Mouse (Mus musculus) heart, postnatal 36 days (tissue): ENCODE results near the gene Lemd1. TPM values are rescaled to one million over a fixed set of nuclear protein-coding genes. Genes with fewer than 3 reads are reported as not detected.

ENCODE experiments used
- DNase-seq, 2 experiments: peaks; one replicate each; pipeline ENCODE4 v3.0.0; 2021 to 2022
- intact Hi-C: fragments of 180-260 bp; cut with DNase I; formaldehyde crosslinking; loops from one replicate; pipeline ENCODE4 v1.15.1; 2025
- total RNA-seq, 2 experiments: library from RNA; stranded (reverse); gene quantifications; 2 replicates each; pipeline ENCODE4 v1.2.3; 2021

Gene Lemd1
- not detected for total RNA-seq

- DNase-seq = no peak
Observed at GRCm38 (mm10) chr1:132191093-132191785, at the start of gene Lemd1, which contains the start of gene AC124108.1. Lemd1 (plus strand) TSS chr1:132191431. AC124108.1 (plus strand) TSS chr1:132191457.

DNA sequence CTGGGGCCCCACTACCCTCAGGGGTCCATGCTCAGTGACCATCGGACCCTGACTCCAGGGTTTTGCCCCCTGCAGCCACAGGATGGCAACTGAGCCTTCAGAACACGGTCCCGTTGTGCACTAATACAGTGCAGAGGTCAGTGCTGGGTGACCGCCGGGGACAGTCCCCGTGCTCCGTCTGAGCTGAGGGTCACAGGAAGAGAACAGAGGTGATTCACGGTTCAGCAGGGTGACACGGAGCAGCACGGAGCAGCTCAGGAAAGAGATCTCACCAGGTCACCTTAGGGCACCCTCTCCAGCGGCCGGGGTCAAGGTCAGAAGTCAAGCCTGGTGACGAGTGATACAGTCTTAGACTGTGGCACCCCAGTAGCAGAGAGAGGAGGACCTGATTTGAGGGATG lies 49.5 kb upstream of the Lemd1 start:
- intact Hi-C loops = no loop called here
- DNase-seq = no peak

More at GRCm38 (mm10) chr1:132191093-132191785, at the start of gene Lemd1, which contains the start of gene AC124108.1:
- intact Hi-C loops = no loop called here

DNA sequence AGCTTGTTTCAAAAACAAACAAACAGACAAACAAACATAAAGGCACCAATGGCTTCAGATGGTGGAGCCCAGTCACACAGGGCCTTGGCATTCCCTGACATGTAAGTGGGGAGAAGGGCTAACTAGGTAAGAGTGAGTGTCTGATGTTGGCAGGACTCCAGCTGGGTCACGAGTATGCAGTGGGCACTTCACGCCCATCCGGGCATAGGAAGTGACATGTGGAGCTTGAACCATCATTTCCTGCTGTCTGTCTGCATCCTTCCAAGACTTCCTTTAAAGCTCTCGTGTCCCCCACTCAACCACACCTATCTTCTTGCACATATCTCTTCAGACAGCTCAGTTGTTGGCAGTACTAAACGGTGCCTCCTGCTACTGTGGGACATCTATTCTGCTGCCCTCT lies 48.2 kb upstream of the Lemd1 start:
- intact Hi-C loops = no loop called here
- DNase-seq = no peak

DNA sequence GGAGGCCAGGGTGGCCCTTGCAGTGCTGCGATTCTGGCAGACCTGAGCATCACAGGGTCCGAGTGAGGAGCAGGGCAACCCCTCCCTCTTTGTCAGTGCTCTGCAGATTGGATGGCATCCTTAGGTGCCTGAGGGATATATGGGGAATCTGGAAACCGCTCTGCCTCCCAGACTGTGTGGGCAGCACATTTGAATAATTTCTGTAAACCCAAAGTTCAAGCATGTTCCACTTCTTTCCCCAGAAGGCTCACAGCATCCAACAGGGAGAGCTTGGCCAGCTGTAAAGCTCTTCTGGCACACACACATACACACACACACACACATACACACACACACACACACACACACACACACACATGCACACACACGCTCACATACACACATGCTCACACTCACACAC lies 47.5 kb upstream of the Lemd1 start:
- intact Hi-C loops = no loop called here
- DNase-seq = no peak

DNA sequence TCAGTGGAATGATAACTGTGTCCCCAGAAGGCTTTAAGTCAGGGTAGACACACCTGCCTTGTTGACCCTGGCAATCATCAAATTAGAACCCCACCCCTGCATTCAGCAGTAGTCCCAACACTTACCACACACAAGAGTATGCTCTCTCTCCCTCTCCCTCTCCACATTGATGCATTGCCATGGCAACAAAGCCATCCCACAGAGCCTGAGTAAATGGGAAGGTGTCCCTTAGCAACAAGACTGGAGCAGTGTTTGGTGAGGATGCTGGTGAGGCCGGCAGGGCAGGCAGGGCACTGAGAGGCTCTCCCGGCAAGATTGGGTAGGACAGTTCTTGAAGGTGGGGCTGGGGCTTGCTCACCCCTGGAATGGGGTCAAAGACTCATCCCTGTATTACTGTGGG lies 47.0 kb upstream of the Lemd1 start:
- DNase-seq = no peak
- intact Hi-C loops = no loop called here

DNA sequence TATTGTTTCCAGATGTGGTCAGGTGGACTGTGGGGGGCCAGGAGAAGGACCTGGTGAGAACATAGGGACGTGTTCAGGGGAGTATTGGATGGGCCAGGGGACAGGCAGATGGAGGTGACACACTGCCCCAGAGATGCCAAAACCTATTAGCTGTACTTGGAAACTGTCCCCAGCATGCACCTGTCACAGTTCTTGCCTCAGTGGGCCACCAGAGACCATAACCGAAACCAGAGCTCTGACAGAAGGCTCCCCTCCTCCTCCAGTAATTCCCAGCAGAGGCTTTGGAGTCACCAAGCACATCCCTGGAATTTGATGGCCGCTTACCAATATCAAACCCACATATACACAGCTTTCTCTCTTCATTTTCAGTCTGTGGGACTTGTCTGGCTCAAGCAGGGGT lies 46.4 kb upstream of the Lemd1 start:
- no peak for DNase-seq
- intact Hi-C loops = no loop called here

DNA sequence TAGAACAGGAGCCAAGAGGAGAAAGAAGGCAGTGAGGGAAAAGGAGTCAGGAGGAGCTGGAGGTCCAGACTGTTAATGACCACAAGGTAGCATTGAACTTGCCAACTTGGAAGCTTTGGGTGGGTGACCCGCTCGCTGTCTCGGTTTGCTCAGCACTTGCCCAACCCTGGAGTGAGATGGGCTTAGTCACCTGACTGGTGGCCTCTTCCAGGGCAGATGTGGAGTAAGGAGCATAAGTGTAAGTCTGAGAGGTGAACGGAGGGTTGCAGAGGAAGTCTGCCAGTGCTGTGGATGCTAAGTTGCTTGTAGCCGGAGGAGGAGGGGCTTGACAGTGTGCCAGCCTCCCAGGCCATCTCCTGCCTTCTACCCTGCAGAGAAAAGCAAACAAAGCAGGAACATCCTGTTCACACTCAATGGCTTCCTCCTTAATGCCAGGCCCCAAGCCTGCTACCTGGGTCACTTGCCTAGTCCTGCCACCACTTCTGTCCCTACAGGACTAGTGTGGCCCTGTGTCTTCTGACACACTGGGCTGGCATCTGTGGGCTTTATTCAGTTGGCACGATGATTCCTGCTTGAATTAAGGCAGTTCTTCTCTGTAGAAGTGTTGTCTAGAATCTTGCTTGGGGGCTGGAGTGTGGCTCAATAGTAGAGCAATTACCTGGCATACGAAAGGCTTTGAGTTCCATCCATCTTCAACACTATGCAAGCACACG lies 45.1 kb upstream of the Lemd1 start:
- no peak for DNase-seq
- intact Hi-C loops = no loop called here

- DNase-seq = no peak
- intact Hi-C loops = no loop called here
Observed at GRCm38 (mm10) chr1:132149410-132149809, 41.8 kb upstream of the Lemd1 start.

GRCm38 (mm10) chr1:132150171-132150570 lies 41.1 kb upstream of the Lemd1 start:
- no peak for DNase-seq
- intact Hi-C loops = no loop called here

GRCm38 (mm10) chr1:132150817-132151601 lies 40.2 kb upstream of the Lemd1 start:
- DNase-seq = no peak
- intact Hi-C loops = no loop called here

DNA sequence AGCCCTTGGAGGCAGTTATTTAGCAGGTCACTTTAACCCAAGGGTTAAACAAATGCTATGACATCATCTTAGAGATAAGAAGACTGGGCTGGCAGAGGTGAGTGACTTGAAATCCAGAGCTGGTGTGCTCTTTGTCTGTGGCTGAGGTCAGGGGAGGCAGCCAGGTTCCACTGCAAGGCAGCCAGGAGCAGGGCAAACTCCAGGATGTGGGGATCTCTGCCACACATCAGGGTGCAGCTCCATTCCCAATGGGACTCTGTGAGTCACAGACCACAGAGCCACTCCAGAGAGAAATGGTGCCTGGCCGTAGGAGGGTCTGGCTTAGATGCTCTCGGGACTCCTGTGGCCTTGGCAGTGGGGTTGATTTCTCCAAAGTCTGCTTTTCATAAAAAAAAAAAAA lies 39.3 kb upstream of the Lemd1 start:
- intact Hi-C loops = no loop called here
- DNase-seq = no peak

GRCm38 (mm10) chr1:132153086-132153690 lies 38.0 kb upstream of the Lemd1 start:
- intact Hi-C loops = no loop called here
- DNase-seq = no peak

- no peak for DNase-seq
- intact Hi-C loops = no loop called here
Observed at GRCm38 (mm10) chr1:132153691-132154090, 37.5 kb upstream of the Lemd1 start.

- intact Hi-C loops = loop anchor here (1.0 to 5.0 kb wide), 3 partner anchors 34 to 199 kb away; no protein-coding TSS in a partner anchor
- peak; percentile 85 for DNase-seq
Observed at GRCm38 (mm10) chr1:132155737-132156136, 35.5 kb upstream of the Lemd1 start.

DNA sequence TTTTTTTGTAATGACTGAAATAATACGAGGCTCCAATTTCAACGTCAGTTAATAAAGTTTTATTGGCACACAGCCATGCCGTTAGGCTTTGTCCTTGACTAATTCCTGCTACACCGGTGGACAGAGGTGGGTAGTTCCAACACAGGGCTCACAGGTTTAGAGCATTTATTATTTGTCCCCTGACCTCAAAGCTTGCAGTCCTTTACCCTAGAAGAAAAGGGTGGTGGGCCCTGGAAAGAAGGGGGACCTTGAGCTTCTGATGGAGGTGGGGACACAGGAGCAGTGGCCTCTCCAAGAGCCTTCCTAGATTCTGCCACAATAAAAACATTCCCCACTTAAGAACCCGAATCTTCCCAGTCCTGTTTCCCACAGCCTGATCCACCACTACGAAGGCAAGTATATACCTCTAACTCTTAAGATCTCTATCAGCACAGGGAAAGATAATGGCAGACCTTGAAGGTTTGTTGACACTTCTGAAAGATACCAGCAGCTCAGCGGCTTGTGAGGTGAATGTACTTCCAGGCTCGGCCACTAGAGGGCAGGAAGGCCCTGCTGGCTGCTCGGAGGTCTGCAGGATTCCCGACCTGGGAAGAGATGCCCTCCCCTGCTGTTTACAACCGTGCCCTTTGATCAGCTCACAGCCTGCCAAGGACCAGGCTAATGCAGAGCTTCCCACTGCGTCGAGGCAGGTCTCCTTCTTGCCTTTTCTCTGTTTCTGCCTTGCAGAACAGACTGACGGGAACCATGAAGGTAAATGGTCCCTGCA lies 34.0 kb upstream of the Lemd1 start:
- peak; percentile 86 to 92 for DNase-seq
- intact Hi-C loops = loop anchor here (1.0 to 5.0 kb wide), 3 partner anchors 80 to 198 kb away; no protein-coding TSS in a partner anchor

GRCm38 (mm10) chr1:132157808-132158207 lies 33.4 kb upstream of the Lemd1 start:
- DNase-seq = no peak
- intact Hi-C loops = loop anchor here (1.0 to 5.0 kb wide), 4 partner anchors 79 to 197 kb away; no protein-coding TSS in a partner anchor

DNA sequence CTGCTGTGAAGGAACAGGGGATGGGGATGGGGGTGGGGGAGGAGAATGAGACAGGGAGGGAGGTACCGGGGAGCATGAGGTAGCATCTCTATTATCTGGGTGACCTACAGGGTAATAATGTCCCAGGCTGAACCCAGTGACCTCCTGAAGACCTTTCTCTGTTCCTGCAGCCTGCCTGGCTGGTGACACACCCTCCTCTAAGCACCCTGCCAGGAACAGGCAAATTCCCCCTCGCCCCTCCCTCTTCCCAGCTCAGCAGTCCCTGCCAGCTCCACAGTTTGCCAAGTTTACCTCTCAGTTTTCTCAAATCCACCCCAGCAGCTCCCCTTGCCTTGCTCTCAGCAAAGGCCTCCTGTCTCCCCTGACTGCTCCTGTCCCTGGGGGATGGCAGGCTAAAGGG lies 32.5 kb upstream of the Lemd1 start:
- intact Hi-C loops = loop anchor here (2.0 to 5.0 kb wide), 2 partner anchors 148 to 176 kb away; no protein-coding TSS in a partner anchor
- peak in 1 of 2 experiments; percentile 39 for DNase-seq

DNA sequence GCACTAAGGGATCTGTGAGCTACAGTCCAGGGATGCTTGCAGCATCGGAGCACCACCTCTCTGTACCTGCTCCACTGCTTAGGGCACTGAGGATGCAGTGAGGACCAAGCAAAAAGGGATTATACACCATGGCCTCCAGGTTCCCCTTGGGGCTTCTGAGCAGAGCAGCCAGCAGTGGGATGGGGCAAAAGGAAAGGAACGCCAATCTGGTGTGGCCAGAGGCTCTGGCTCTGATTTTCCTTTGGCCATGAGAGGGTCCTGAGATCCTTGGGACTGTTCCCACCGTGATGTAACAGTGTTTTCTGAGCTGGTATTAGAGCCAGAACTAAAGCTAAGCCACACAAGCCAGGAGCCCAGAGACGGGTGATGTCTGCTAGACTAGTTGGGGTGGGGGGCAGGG lies 31.6 kb upstream of the Lemd1 start:
- intact Hi-C loops = loop anchor here (2.0 to 5.0 kb wide), 2 partner anchors 147 to 177 kb away; no protein-coding TSS in a partner anchor

DNA sequence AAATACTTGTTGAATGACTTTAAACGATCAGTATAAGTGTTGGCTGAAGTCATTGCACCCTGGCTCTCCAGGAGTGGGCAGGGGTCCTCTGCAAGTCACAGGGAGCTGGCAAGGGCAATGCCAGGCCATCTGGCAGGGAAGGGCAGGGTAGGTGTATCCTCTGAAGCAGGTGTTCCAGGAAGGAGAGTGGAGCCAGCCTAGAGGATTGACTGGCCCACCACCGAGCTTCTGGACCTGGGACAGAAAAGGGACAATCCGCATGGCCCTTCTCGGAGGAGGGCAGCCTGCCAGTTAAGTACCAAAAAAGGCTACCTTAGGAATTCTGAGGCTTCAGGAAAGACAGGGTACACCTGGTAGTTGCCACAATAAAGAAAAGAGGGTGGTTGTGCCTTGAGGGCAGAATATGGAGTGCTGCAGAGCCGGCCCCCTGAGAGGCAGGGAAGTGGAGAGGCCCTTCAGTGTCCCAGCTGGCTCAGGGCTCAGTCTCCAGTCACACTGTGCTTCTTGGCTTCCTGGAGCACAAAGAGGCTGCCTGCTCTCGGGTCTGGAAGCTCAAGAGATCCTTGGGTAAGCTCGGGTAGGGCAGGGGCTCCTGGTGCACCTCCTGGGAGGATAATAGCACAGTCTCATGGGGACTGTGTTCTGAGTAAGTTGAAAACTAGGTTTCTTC lies 29.9 kb upstream of the Lemd1 start:
- no peak for DNase-seq
- intact Hi-C loops = no loop called here

More for the DNA sequence above, 31.6 kb upstream of the Lemd1 start:
- no peak for DNase-seq
